Mouse (Mus musculus) adrenal gland, adult 2 months (tissue): ENCODE measurements at regions not wholly inside any gene's neighbourhood (a gene's known extent, or its start where the extent isn't known, plus 50 kb on each side); places are given as distances from the start of the nearest gene placed in this dataset.
"Not testable (repeated sequence)": the region's sequence is repeated elsewhere in the genome, so short reads cannot be mapped to it uniquely, and the experiment has no call there.

Source experiments
- DNase-seq: peaks from one replicate; pipeline ENCODE4 v3.0.0; 2021

- DNase-seq = not testable (repeated sequence)
These were observed 536.8 kb upstream of the Cntn5 start for GRCm38 (mm10) chr9:11441241-11441997.

GRCm38 (mm10) chr9:11436443-11437167 is 532.0 kb upstream of the Cntn5 start:
- no peak for DNase-seq

GRCm38 (mm10) chr9:11436014-11436413 is 531.4 kb upstream of the Cntn5 start:
- DNase-seq = no peak

GRCm38 (mm10) chr9:11435019-11435418 is 530.4 kb upstream of the Cntn5 start:
- peak; percentile 20 for DNase-seq

- DNase-seq = no peak
These were observed 521.9 kb upstream of the Cntn5 start for GRCm38 (mm10) chr9:11426473-11426872.

GRCm38 (mm10) chr9:11396829-11397228 is 492.3 kb upstream of the Cntn5 start:
- DNase-seq = no peak

- DNase-seq = no peak
These were observed 477.1 kb upstream of the Cntn5 start for GRCm38 (mm10) chr9:11381648-11382075.

- no peak for DNase-seq
These were observed 476.0 kb upstream of the Cntn5 start for GRCm38 (mm10) chr9:11380531-11380930.

- DNase-seq = no peak
These were observed 473.5 kb upstream of the Cntn5 start for GRCm38 (mm10) chr9:11378046-11378445.

- no peak for DNase-seq
These were observed 473.0 kb upstream of the Cntn5 start for GRCm38 (mm10) chr9:11377586-11377985.

- DNase-seq = no peak
These were observed 468.8 kb upstream of the Cntn5 start for GRCm38 (mm10) chr9:11373294-11373903.

- DNase-seq = no peak
These were observed 463.5 kb upstream of the Cntn5 start for GRCm38 (mm10) chr9:11368056-11368455.

GRCm38 (mm10) chr9:11328900-11329299 is 424.3 kb upstream of the Cntn5 start:
- DNase-seq = peak; percentile 63

GRCm38 (mm10) chr9:11317221-11317620 is 412.6 kb upstream of the Cntn5 start:
- no peak for DNase-seq

GRCm38 (mm10) chr9:11297116-11297515 is 392.5 kb upstream of the Cntn5 start:
- DNase-seq = not testable (repeated sequence)

- no peak for DNase-seq
These were observed 380.6 kb upstream of the Cntn5 start for GRCm38 (mm10) chr9:11285135-11285534.

GRCm38 (mm10) chr9:11284549-11284948 is 380.0 kb upstream of the Cntn5 start:
- no peak for DNase-seq

- DNase-seq = no peak
These were observed 375.0 kb upstream of the Cntn5 start for GRCm38 (mm10) chr9:11279409-11280127.

GRCm38 (mm10) chr9:11277810-11278209 is 373.2 kb upstream of the Cntn5 start:
- no peak for DNase-seq

- no peak for DNase-seq
These were observed 372.4 kb upstream of the Cntn5 start for GRCm38 (mm10) chr9:11276966-11277365.

- no peak for DNase-seq
These were observed 352.3 kb upstream of the Cntn5 start for GRCm38 (mm10) chr9:11256848-11257247.

- no peak for DNase-seq
These were observed 302.3 kb upstream of the Cntn5 start for GRCm38 (mm10) chr9:11206829-11207228.
